Mouse (Mus musculus): ENCODE measurements around the gene Cntn1. TPM values are rescaled to one million over a fixed set of nuclear protein-coding genes. Genes with fewer than 3 reads are reported as not detected.

The Cntn1 gene
- polyA plus RNA-seq, 2 experiments: 1.2 to 2.5 TPM

DNA sequence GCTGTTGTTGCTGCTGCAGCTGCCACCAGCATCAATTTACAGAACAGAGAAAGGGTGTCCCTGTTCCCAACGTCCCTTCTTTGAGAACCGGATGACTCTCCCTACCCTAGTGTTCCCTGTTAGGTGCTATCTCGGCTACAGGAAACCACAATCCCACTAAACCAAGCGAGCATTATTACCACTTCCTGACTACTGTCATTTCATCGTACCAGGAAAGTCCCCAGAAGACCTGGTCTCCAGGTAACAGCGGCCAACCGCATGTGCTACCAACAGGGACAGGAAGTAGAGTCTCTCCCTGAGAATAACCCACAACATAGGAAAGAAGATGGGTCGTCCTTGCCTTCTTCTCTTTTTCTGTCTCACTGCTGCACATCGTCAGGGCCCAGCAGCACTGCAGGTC, 83.3 kb downstream of the Cntn1 start:
- no peak overlapping the region for H3K9ac ChIP-seq (ENCODE audit: low read depth, low read length, severe bottlenecking)
- DNase-seq (ENCODE audit: low spot score) (no peak), ATAC-seq (ENCODE audit: low FRiP score, low read depth) (no peak)
- H3K4me3 ChIP-seq (replicated peaks; ENCODE audit: low read length): no peak overlapping the region
- no peaks in the 10 kb centered on the region for H3K4me1 ChIP-seq (ENCODE audit: control insufficient read depth, insufficient read depth, low read length)
- no peaks in the 10 kb centered on the region for H3K36me3 ChIP-seq (ENCODE audit: control insufficient read depth, insufficient read depth, low read length)
- H3K27ac ChIP-seq (replicated peaks; ENCODE audit: low read depth, low read length): no peak overlapping the region
- 73% methylated on average over 9 of the region's 9 CpGs for WGBS
- H3K4me2 ChIP-seq (replicated peaks; ENCODE audit: low read depth, low read length, severe bottlenecking): no peak overlapping the region
- H3K27me3 ChIP-seq (ENCODE audit: control insufficient read depth, insufficient read depth, low read length): no peaks in the 10 kb centered on the region
- TF ChIP-seq POLR2A (IDR thresholded peaks at IDR 0.05; ENCODE audit: borderline replicate concordance, extremely low read depth, insufficient read depth, insufficient read length): no peak
- H3K9me3 ChIP-seq (ENCODE audit: control insufficient read depth, low read length): no peaks in the 10 kb centered on the region

DNA sequence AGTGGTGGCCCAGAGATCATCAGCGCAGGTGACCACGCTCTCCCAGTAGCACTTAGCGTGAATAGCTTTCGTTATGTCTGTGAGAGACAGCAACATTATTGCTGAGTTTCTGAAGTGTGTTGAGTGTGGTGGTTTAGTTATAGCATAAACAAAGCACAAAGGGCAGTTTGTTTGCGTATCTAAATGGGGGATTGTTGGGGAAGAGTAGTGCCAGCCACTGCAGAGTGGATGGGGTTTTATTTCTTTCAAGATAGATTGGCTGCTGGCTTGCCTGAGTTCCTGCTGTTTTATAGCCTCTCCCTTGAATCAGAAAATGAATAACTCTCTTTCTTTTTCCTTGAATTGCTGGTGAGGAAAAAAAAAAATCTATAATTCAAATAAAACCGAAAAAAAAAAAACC, 86.1 kb downstream of the Cntn1 start:
- TF ChIP-seq POLR2A (IDR thresholded peaks at IDR 0.05; ENCODE audit: borderline replicate concordance, extremely low read depth, insufficient read depth, insufficient read length): no peak
- H3K27me3 ChIP-seq (ENCODE audit: control insufficient read depth, insufficient read depth, low read length): no peaks in the 10 kb centered on the region
- H3K27ac ChIP-seq (replicated peaks; ENCODE audit: low read depth, low read length): no peak overlapping the region
- ATAC-seq (ENCODE audit: low FRiP score, low read depth): no peak
- WGBS: 54% methylated on average over 6 of the region's 6 CpGs
- no peak for DNase-seq (ENCODE audit: low spot score)
- no peaks in the 10 kb centered on the region for H3K9me3 ChIP-seq (ENCODE audit: control insufficient read depth, low read length)
- no peak overlapping the region for H3K4me3 ChIP-seq (replicated peaks; ENCODE audit: low read length)
- no peak overlapping the region for H3K4me2 ChIP-seq (replicated peaks; ENCODE audit: low read depth, low read length, severe bottlenecking)
- H3K36me3 ChIP-seq (ENCODE audit: control insufficient read depth, insufficient read depth, low read length): no peaks in the 10 kb centered on the region
- H3K4me1 ChIP-seq (ENCODE audit: control insufficient read depth, insufficient read depth, low read length): no peaks in the 10 kb centered on the region
- H3K9ac ChIP-seq (ENCODE audit: low read depth, low read length, severe bottlenecking): no peak overlapping the region

DNA sequence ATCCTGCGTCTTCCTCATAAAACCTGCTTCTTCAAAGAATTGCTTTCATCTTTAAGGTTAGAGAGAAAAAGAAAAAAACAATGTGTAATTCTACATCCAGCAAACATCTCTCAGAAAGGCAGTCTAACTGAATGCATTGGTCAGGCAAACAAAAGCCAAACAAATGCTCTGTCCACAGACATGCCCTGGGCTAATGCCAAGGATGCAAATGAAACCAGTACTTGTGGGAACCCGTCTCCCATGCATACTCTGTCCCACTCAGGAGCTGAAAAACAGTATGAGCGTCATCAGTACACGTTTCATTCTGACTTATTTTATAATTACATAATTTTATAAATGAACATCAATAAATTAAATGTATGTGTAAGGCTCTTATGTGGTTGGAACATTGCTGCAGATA, 91.0 kb downstream of the Cntn1 start:
- 75% methylated on average over 4 of the region's 4 CpGs for WGBS
- no peak overlapping the region for H3K9ac ChIP-seq (ENCODE audit: low read depth, low read length, severe bottlenecking)
- no peaks in the 10 kb centered on the region for H3K4me1 ChIP-seq (ENCODE audit: control insufficient read depth, insufficient read depth, low read length)
- no peak for ATAC-seq (ENCODE audit: low FRiP score, low read depth)
- no peak for TF ChIP-seq POLR2A (IDR thresholded peaks at IDR 0.05; ENCODE audit: borderline replicate concordance, extremely low read depth, insufficient read depth, insufficient read length)
- H3K27ac ChIP-seq (replicated peaks; ENCODE audit: low read depth, low read length): no peak overlapping the region
- no peaks in the 10 kb centered on the region for H3K36me3 ChIP-seq (ENCODE audit: control insufficient read depth, insufficient read depth, low read length)
- H3K4me2 ChIP-seq (replicated peaks; ENCODE audit: low read depth, low read length, severe bottlenecking): no peak overlapping the region
- no peak for DNase-seq (ENCODE audit: low spot score)
- H3K4me3 ChIP-seq (replicated peaks; ENCODE audit: low read length): no peak overlapping the region
- no peaks in the 10 kb centered on the region for H3K27me3 ChIP-seq (ENCODE audit: control insufficient read depth, insufficient read depth, low read length)
- no peaks in the 10 kb centered on the region for H3K9me3 ChIP-seq (ENCODE audit: control insufficient read depth, low read length)

DNA sequence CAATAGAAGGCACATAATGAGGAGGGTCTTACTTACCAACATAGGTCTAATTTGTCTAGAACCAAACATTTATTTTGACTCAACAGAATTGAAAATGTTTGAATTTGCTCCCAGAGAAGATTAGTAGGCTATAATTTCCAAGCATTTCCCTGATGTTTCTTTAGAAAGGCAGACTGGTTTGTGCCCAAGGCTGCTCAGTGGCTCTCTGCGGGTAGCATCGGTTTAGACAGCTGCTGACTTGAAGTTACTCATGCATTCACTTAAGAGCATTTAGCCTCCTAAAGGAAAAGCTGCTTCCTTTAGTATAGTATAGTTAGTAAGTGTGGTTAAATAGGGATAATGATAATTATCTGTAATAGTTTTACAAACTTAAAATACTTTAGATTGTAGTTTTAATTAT, 104.0 kb downstream of the Cntn1 start:
- H3K9ac ChIP-seq (ENCODE audit: low read depth, low read length, severe bottlenecking): no peak overlapping the region
- TF ChIP-seq POLR2A (IDR thresholded peaks at IDR 0.05; ENCODE audit: borderline replicate concordance, extremely low read depth, insufficient read depth, insufficient read length): no peak
- no peaks in the 10 kb centered on the region for H3K36me3 ChIP-seq (ENCODE audit: control insufficient read depth, insufficient read depth, low read length)
- 79% methylated on average over 2 of the region's 2 CpGs for WGBS
- no peaks in the 10 kb centered on the region for H3K4me1 ChIP-seq (ENCODE audit: control insufficient read depth, insufficient read depth, low read length)
- no peak overlapping the region for H3K27ac ChIP-seq (replicated peaks; ENCODE audit: low read depth, low read length)
- ATAC-seq (ENCODE audit: low FRiP score, low read depth): no peak
- no peaks in the 10 kb centered on the region for H3K27me3 ChIP-seq (ENCODE audit: control insufficient read depth, insufficient read depth, low read length)
- DNase-seq (ENCODE audit: low spot score): no peak
- H3K4me2 ChIP-seq (replicated peaks; ENCODE audit: low read depth, low read length, severe bottlenecking): no peak overlapping the region
- no peaks in the 10 kb centered on the region for H3K9me3 ChIP-seq (ENCODE audit: control insufficient read depth, low read length)
- H3K4me3 ChIP-seq (replicated peaks; ENCODE audit: low read length): no peak overlapping the region

DNA sequence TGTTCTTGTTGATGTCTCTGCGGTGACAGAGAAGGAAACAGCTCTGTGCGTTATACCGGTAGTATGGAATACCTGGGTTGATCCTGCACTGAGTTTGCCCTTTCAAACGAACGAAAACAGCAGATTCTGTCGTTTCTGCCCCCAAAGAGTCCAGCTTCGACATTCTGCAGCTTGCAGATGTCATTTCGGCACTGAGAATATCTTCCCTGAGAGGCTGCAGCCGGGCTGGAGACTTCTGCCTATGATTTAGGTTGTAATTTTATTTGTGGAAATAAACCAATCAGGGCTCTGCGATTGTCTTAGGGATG, 109.8 kb downstream of the Cntn1 start:
- 74% methylated on average over 10 of the region's 10 CpGs for WGBS
- H3K27me3 ChIP-seq (ENCODE audit: control insufficient read depth, insufficient read depth, low read length): no peaks in the 10 kb centered on the region
- no peak overlapping the region for H3K9ac ChIP-seq (ENCODE audit: low read depth, low read length, severe bottlenecking)
- no peak overlapping the region for H3K4me3 ChIP-seq (replicated peaks; ENCODE audit: low read length)
- H3K36me3 ChIP-seq (ENCODE audit: control insufficient read depth, insufficient read depth, low read length): no peaks in the 10 kb centered on the region
- no peaks in the 10 kb centered on the region for H3K9me3 ChIP-seq (ENCODE audit: control insufficient read depth, low read length)
- no peak for TF ChIP-seq POLR2A (IDR thresholded peaks at IDR 0.05; ENCODE audit: borderline replicate concordance, extremely low read depth, insufficient read depth, insufficient read length)
- no peaks in the 10 kb centered on the region for H3K4me1 ChIP-seq (ENCODE audit: control insufficient read depth, insufficient read depth, low read length)
- no peak overlapping the region for H3K27ac ChIP-seq (replicated peaks; ENCODE audit: low read depth, low read length)
- no peak overlapping the region for H3K4me2 ChIP-seq (replicated peaks; ENCODE audit: low read depth, low read length, severe bottlenecking)
- ATAC-seq (ENCODE audit: low FRiP score, low read depth) (no peak), DNase-seq (ENCODE audit: low spot score) (no peak)

Data from limb, embryonic 14.5 days (tissue).